Comparison of ENCODE assay signal across 11 mouse cellular contexts in the genomic region with DNA sequence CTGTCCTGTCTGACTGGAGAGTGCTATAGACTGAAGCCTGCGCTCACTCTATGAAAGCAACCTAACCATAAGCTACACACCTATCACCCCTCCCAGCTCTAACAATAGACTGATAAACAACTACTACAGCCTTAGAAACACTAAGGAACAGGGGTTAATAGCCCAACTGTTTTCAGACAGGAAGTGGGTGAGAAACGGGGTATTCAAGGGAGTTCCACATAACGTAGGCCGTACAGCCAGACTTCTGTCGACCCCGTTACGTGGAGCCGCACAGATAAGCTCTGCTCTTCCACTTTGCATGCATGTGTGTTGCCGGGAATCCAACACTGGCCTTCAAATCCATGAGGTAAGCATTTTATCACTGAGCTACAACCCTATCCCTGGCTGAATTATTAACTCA. TPM values are rescaled to one million over a fixed set of nuclear protein-coding genes. Genes with fewer than 3 reads are reported as not detected.
DNase-seq lines count a peak whose midpoint lies in the region; ATAC-seq and TF ChIP-seq lines count a peak whose summit lies in the region.
"Had no signal": no experiment of that assay in that cellular context is flagged by ENCODE, and none has a peak within 500 bp of the region (broad histone marks: within the 10 kb centered on the region; RNA-seq: fewer than 3 reads in every experiment).

No protein-coding gene starts in this region.

- H3K9me3 ChIP-seq in midbrain, postnatal 0 days (ENCODE audit: low read length), result no peaks in the 10 kb centered on the region
- H3K9me3 ChIP-seq in midbrain, embryonic 14.5 days (ENCODE audit: control insufficient read depth, low read length), result no peaks in the 10 kb centered on the region
- H3K9me3 ChIP-seq: hindbrain, embryonic 10.5 days; limb, embryonic 15.5 days had no signal

- ATAC-seq in midbrain, postnatal 0 days (ENCODE audit: low FRiP score), result no peak
- no peak for ATAC-seq in midbrain, embryonic 14.5 days (ENCODE audit: low FRiP score, low TSS enrichment)

- TF ChIP-seq POLR2A in embryonic fibroblast, embryonic 13.5 days (IDR thresholded peaks at IDR 0.05; ENCODE audit: low read depth, low read length), result no peak

- DNase-seq in gastrocnemius, adult 2 months, result no peak
- DNase-seq in gastrocnemius, postnatal 36 days, result no peak
- DNase-seq in midbrain, postnatal 0 days (ENCODE audit: low spot score), result no peak
- DNase-seq in midbrain, embryonic 14.5 days, result no peak
- DNase-seq in naive thymus-derived CD4-positive, alpha-beta T cell, adult 2 months (ENCODE audit: low read depth), result peak; percentile 55
- DNase-seq in layer of hippocampus, postnatal 14 days (ENCODE audit: low spot score in 2 of 2), result no peak
- DNase-seq in frontal cortex, adult 2 months (ENCODE audit: extremely low spot score in 1 of 2, low spot score in 1 of 2), result no peak

- intact Hi-C loops in gastrocnemius, adult 2 months (cut with DNase I), result no loop called here
- intact Hi-C loops in gastrocnemius, postnatal 36 days (cut with DNase I), result no loop called here

- peaks cover 5% of the 10 kb centered on the region for H3K4me1 ChIP-seq in midbrain, postnatal 0 days (ENCODE audit: insufficient read depth, low read length)
- H3K4me1 ChIP-seq in midbrain, embryonic 14.5 days (ENCODE audit: control insufficient read depth, insufficient read depth, low read length), result peaks cover 38% of the 10 kb centered on the region
- peaks cover 6% of the 10 kb centered on the region for H3K4me1 ChIP-seq in embryonic fibroblast, embryonic 13.5 days (ENCODE audit: control insufficient read depth, insufficient read depth, low read length)

- no peak overlapping the region for H3K4me2 ChIP-seq in midbrain, postnatal 0 days (ENCODE audit: low read depth, low read length, poor library complexity, severe bottlenecking)
- H3K4me2 ChIP-seq in midbrain, embryonic 14.5 days (ENCODE audit: low read length), result no peak overlapping the region
- H3K4me2 ChIP-seq: embryonic facial prominence, embryonic 13.5 days; limb, embryonic 15.5 days had no signal

- H3K27ac ChIP-seq in gastrocnemius, adult 2 months, result peak overlapping the region; percentile 97
- H3K27ac ChIP-seq in midbrain, postnatal 0 days (ENCODE audit: low read depth, low read length), result 0 out of 2 replicates have a peak overlapping the region, but pooled peaks have one; percentile 12
- H3K27ac ChIP-seq in midbrain, embryonic 14.5 days (replicated peaks; ENCODE audit: low read depth, low read length), result no peak overlapping the region
- peak overlapping the region; percentile 43; the same call in 1 of the 2 replicates for H3K27ac ChIP-seq in embryonic fibroblast, embryonic 13.5 days (ENCODE audit: insufficient read depth, low read length)

- no peak for TF ChIP-seq CTCF in gastrocnemius, adult 2 months (IDR thresholded peaks at IDR 0.05)
- TF ChIP-seq CTCF in midbrain, postnatal 0 days (IDR thresholded peaks at IDR 0.05), result no peak
- no peak for TF ChIP-seq CTCF in embryonic fibroblast, embryonic 13.5 days (IDR thresholded peaks at IDR 0.05; ENCODE audit: borderline replicate concordance, insufficient read depth, low read length)

- 80% methylated on average over 9 of the region's 9 CpGs for WGBS in midbrain, postnatal 0 days
- 84% methylated on average over 9 of the region's 9 CpGs for WGBS in midbrain, embryonic 14.5 days

- H3K9ac ChIP-seq in midbrain, postnatal 0 days (replicated peaks; ENCODE audit: low read length, poor library complexity, severe bottlenecking), result no peak overlapping the region
- no peak overlapping the region for H3K9ac ChIP-seq in midbrain, embryonic 14.5 days (replicated peaks; ENCODE audit: low read length)
- H3K9ac ChIP-seq: embryonic facial prominence, embryonic 13.5 days; limb, embryonic 15.5 days had no signal

- H3K27me3 ChIP-seq in midbrain, postnatal 0 days (ENCODE audit: insufficient read depth, low read length), result no peaks in the 10 kb centered on the region
- H3K27me3 ChIP-seq in midbrain, embryonic 14.5 days (ENCODE audit: control insufficient read depth, insufficient read depth, low read length), result no peaks in the 10 kb centered on the region
- H3K27me3 ChIP-seq: limb, embryonic 15.5 days had no signal

- H3K36me3 ChIP-seq in midbrain, postnatal 0 days (ENCODE audit: insufficient read depth, low read length), result no peaks in the 10 kb centered on the region
- H3K36me3 ChIP-seq in midbrain, embryonic 14.5 days (ENCODE audit: control insufficient read depth, insufficient read depth, low read length), result no peaks in the 10 kb centered on the region
- H3K36me3 ChIP-seq: embryonic facial prominence, embryonic 13.5 days; limb, embryonic 15.5 days had no signal

- peak overlapping the region; percentile 31 for H3K4me3 ChIP-seq in gastrocnemius, adult 2 months
- no peak overlapping the region for H3K4me3 ChIP-seq in midbrain, postnatal 0 days (ENCODE audit: low read depth, low read length)
- H3K4me3 ChIP-seq in midbrain, embryonic 14.5 days (replicated peaks; ENCODE audit: low read depth, low read length), result no peak overlapping the region
- no peak overlapping the region for H3K4me3 ChIP-seq in embryonic fibroblast, embryonic 13.5 days (ENCODE audit: insufficient read depth, low read length)
- H3K4me3 ChIP-seq: embryonic facial prominence, embryonic 13.5 days; hindbrain, embryonic 10.5 days; limb, embryonic 15.5 days had no signal

RNA-seq across cellular contexts. Expression of a gene that starts 21.4 kb away (rescaled TPM):
- 10 to 100 TPM; 28.4 to 34.7 TPM for total RNA-seq in gastrocnemius, adult 2 months (2021)
- total RNA-seq in gastrocnemius, postnatal 36 days (2021), result 10 to 100 TPM; 32.3 to 33.9 TPM
- total RNA-seq in midbrain, postnatal 0 days (2014; rRNA removed), result 24.8 and 25.2 TPM in 2 replicates
- 12.0 and 12.6 TPM in 2 replicates for polyA plus RNA-seq in midbrain, postnatal 0 days (2015; fragmentation: Nextera tagmentation; extraction: Ambion mirVana)
- polyA plus RNA-seq in midbrain, embryonic 14.5 days (2014; fragmentation: Nextera tagmentation; extraction: Ambion mirVana), result 14.0 and 16.7 TPM in 2 replicates
- polyA plus RNA-seq in embryonic fibroblast, embryonic 13.5 days (2011; ENCODE audit: insufficient read length, low read depth, missing spikeins), result 1.6 and 2.2 TPM in 2 replicates
- total RNA-seq in layer of hippocampus, postnatal 14 days (2021), result 10 to 100 TPM; 33.5 to 38.3 TPM
- polyA plus RNA-seq in frontal cortex, adult 2 months (2012; rRNA removed), result 16.1 and 18.0 TPM in 2 replicates
